Mouse (Mus musculus) limb, embryonic 12.5 days (tissue): ENCODE results near the gene Mllt6. TPM values are rescaled to one million over a fixed set of nuclear protein-coding genes. Genes with fewer than 3 reads are reported as not detected.
"Not testable (repeated sequence)": the region's sequence is repeated elsewhere in the genome, so short reads cannot be mapped to it uniquely, and the experiment has no call there.

Source experiments
- ATAC-seq: fragments of 200-750 bp; cut with Nextera tagmentation; 2 replicates; pipeline ENCODE4 v1.8.0; 2017; ENCODE audit warnings: low read depth, moderate TSS enrichment; ENCODE audit not compliant: insufficient number of reproducible peaks, insufficient read depth, low FRiP score, low TSS enrichment
- H3K27ac ChIP-seq: fragments of 300-500 bp; sonication (generic); 2 replicates; pipeline ENCODE4 v1.5.1; 2016; ENCODE audit warnings: mild to moderate bottlenecking, moderate library complexity
- H3K27me3 ChIP-seq: fragments of 300-500 bp; sonication (generic); 2 replicates; pipeline ENCODE4 v1.6.1; 2016; ENCODE audit warnings: mild to moderate bottlenecking, moderate library complexity
- H3K36me3 ChIP-seq: fragments of 300-500 bp; sonication (generic); 2 replicates; pipeline ENCODE4 v1.6.1; 2016; ENCODE audit warnings: mild to moderate bottlenecking, moderate library complexity
- H3K4me1 ChIP-seq: fragments of 300-500 bp; sonication (generic); replicated peaks from 2 replicates; pipeline ENCODE4 v1.6.1; 2016
- H3K4me2 ChIP-seq: fragments of 300-500 bp; sonication (generic); 2 replicates; pipeline ENCODE4 v1.6.1; 2016; ENCODE audit warnings: mild to moderate bottlenecking, moderate library complexity
- H3K4me3 ChIP-seq: fragments of 300-500 bp; sonication (generic); replicated peaks from 2 replicates; pipeline ENCODE4 v1.5.1; 2016; ENCODE audit warnings: mild to moderate bottlenecking
- H3K9ac ChIP-seq: fragments of 300-500 bp; sonication (generic); replicated peaks from 2 replicates; pipeline ENCODE4 v1.6.1; 2016; ENCODE audit warnings: mild to moderate bottlenecking, moderate library complexity
- H3K9me3 ChIP-seq: fragments of 300-500 bp; sonication (generic); 2 replicates; pipeline ENCODE4 v1.6.1; 2016; ENCODE audit warnings: mild to moderate bottlenecking, moderate library complexity
- WGBS: fragments of 180-500 bp; shearing (Covaris S2); methylation state at CpG from one replicate; pipeline ENCODE4 v1.1.7; 2016; 5-methylcytosine and 5-hydroxymethylcytosine counted together
- polyA plus RNA-seq: library from polyadenylated mRNA; unstranded; fragments of >200 nt; fragmentation: Nextera tagmentation; extraction: Ambion mirVana; gene quantifications from 2 replicates; pipeline ENCODE4 v1.2.1, GENCODE M21; 2016

The Mllt6 gene
- polyA plus RNA-seq, 1 experiment from 2014 or later = 2.9 TPM

DNA sequence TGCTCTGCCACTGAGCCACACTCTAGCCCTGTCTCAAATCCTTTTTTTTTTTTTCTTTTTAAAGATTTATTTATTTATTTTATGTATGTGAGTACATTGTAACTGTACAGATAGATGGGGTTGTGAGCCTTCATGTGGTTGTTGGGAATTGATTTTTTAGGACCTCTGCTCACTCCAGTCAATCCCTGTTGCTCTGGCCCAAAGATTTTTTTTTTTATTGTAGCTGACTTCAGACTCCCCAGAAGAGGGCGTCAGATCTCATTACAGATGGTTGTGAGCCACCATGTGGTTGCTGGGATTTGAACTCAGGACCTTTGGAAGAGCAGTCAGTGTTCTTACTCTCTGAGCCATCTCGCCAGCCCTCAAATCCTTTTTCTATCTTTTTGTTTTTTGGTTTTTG, 46.9 kb downstream of the Mllt6 start:
- H3K4me3 ChIP-seq, H3K9me3 ChIP-seq, H3K27ac ChIP-seq, H3K9ac ChIP-seq, H3K4me1 ChIP-seq, H3K27me3 ChIP-seq, H3K4me2 ChIP-seq, ATAC-seq: not testable (repeated sequence)
- H3K36me3 ChIP-seq = peaks cover 83% of the 10 kb centered on the region
- whole genome bisulfite sequencing = 74% methylated on average over 2 of the region's 2 CpGs

DNA sequence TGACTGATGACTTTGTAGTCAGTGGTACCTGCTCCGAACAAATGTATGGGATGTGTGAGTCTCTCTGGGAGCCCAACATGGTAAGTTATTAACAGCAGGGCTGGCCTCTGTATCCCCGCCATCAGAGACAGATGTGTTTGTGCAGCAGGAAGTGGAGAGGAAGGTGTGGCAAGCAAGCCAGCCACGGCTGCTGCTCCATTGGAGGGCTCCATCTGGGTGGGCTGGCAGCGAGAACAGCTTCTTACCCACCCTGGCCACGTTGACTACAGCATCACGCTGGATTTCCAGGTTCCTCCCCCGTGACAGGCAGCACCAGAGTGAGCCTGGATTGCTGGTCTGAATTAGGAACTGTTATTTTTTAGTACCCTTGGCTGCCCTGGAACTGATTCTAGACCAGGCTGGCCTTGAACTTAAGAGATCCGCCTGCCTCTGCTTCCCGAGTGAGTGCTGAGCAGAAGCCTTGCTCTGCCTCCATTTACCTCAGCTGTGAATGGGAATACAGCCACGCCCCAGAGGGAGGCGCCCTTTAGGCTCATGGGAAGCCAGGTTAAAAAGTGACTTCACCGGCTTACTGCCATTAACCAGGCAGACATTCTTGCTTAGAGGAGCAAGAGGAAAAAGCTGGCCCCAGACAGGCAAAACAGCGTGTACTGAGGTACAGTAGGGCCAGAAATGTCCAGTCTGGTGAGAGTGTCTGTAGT, 48.1 kb downstream of the Mllt6 start:
- whole genome bisulfite sequencing = 81% methylated on average over 13 of the region's 13 CpGs
- peaks cover 87% of the 10 kb centered on the region for H3K36me3 ChIP-seq
- peak; percentile 2; the same call in 1 of the 2 replicates for ATAC-seq
- H3K27ac ChIP-seq = no peak overlapping the region
- no peaks in the 10 kb centered on the region for H3K9me3 ChIP-seq
- H3K4me3 ChIP-seq = no peak overlapping the region
- H3K27me3 ChIP-seq = no peaks in the 10 kb centered on the region
- H3K9ac ChIP-seq = no peak overlapping the region
- no peaks in the 10 kb centered on the region for H3K4me1 ChIP-seq
- no peak overlapping the region for H3K4me2 ChIP-seq

DNA sequence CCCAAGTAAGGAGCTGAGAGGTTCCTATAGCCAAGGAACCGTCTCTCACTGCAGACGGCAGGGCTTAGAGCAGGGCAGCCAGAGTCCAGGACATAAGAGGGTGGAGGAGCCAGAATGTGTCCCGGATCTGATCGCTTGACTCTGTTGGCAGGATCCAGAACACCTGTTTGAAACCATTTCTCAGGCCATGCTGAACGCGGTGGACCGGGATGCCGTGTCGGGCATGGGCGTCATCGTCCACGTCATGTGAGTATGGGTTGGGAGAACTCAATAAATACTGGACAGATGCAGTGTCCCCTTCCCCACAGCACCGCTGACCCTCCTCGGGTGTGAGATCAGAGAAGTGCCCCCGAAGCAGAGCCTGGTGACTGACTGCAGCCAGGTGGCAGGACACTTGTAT, 49.1 kb downstream of the Mllt6 start:
- no peak overlapping the region for H3K9ac ChIP-seq
- no peak for ATAC-seq
- 89% methylated on average over 15 of the region's 15 CpGs for WGBS

DNA sequence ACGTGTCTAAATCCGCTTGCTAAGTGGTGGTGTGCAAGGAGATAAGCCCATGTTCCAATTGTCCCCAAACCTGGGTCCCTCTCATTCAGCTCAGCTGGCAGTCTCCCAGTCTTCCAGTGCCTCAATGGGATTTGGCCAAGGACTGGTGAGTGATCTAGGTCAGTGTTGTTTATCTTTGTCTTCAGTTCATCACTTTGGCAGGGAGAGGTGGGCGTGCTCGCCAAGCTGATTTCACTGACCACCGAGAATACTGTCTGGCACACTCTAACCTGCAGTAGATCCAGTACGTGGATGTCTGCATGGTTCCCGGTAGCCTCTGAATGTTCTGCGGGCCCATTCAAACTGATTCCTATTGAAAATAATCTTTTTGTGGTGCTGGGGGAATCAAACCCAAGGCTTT, 50.7 kb downstream of the Mllt6 start:
- 91% methylated on average over 8 of the region's 8 CpGs for WGBS
- no peaks in the 10 kb centered on the region for H3K9me3 ChIP-seq
- no peak overlapping the region for H3K27ac ChIP-seq
- H3K36me3 ChIP-seq = peaks cover 86% of the 10 kb centered on the region
- H3K9ac ChIP-seq = no peak overlapping the region
- no peak overlapping the region for H3K4me2 ChIP-seq
- no peak for ATAC-seq
- H3K27me3 ChIP-seq = no peaks in the 10 kb centered on the region
- no peak overlapping the region for H3K4me3 ChIP-seq
- H3K4me1 ChIP-seq = no peaks in the 10 kb centered on the region

More for the DNA sequence above, 49.1 kb downstream of the Mllt6 start:
- Histone ChIP-seq H3K4me2 (no peak overlapping the region), H3K4me3 (no peak overlapping the region), H3K4me1 (no peaks in the 10 kb centered on the region), H3K27ac (no peak overlapping the region), H3K27me3 (no peaks in the 10 kb centered on the region), H3K36me3 (peaks cover 86% of the 10 kb centered on the region), H3K9me3 (no peaks in the 10 kb centered on the region)

DNA sequence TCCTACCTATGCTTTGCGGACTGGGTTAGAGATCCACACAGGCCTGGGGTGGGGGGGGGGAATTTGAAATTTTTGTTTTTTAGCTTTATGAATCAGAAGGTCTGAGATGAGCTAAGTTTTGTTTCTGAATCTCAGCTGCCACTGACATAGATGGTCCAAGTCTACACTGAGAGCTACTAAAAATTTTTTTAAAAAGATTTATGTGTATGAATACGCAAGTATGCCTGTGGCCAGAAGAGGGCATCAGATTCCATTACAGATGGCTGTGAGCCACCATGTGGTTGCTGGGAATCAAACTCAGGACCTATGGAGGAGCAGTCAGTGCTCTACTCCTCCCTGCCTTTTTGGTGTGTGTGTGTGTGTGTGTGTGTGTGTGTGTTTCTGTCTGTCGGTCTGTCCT, 51.1 kb downstream of the Mllt6 start:
- Histone ChIP-seq H3K9me3 (no peaks in the 10 kb centered on the region), H3K27me3 (no peaks in the 10 kb centered on the region), H3K9ac (no peak overlapping the region), H3K27ac (no peak overlapping the region), H3K4me1 (no peaks in the 10 kb centered on the region), H3K4me2 (no peak overlapping the region), H3K4me3 (no peak overlapping the region), H3K36me3 (peaks cover 86% of the 10 kb centered on the region)
- ATAC-seq = no peak
- 98% methylated on average over 3 of the region's 3 CpGs for WGBS

DNA sequence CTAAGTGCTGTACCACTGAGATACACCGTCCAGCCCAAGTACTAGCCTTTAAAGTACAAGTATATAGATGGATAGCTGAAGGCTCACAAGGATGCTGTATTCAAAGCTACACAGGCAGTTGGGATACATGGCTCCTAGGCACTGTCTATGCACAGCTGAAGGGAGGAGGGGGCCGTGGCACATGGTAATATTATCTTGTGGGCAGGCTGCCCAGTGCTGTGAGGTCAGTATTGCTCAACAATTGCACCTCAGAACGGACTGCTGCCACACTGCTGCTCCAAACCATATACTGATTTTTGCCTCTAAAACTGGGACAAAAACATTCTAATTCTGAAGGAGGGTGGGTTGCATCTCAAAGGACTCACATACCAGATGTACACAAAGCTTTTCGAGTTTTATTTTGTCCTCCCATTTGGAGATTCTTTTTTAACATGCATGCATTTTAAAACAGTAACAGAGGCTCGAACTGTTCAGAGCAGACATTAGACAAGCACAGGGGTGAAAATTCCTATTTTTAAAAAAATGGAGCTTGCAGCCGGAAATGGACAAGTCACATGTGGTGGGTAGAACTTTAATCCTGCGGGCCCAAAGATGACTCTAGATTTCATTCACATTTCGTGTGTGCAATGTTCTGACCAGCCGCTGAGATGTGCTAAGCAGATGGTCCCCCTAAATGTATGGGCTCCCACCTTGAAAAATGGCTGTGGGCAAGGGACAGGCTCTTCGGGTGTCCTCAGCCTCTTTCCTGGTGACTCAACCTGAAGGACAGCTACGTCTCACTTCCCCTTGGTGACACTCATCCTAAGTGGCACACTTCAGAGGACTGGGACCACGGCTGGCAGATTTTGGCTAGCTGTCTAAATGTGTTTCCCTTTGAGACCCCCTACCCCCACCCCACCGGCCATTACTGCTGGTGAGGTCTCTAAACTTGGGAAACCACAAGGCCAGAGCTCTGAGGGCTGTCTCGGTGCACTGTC, 51.9 kb downstream of the Mllt6 start:
- Histone ChIP-seq H3K4me3 (no peak overlapping the region), H3K27me3 (no peaks in the 10 kb centered on the region), H3K4me2 (no peak overlapping the region), H3K9ac (no peak overlapping the region), H3K9me3 (no peaks in the 10 kb centered on the region), H3K36me3 (peaks cover 90% of the 10 kb centered on the region), H3K27ac (no peak overlapping the region), H3K4me1 (no peaks in the 10 kb centered on the region)
- 92% methylated on average over 14 of the region's 14 CpGs for WGBS
- ATAC-seq = no peak

DNA sequence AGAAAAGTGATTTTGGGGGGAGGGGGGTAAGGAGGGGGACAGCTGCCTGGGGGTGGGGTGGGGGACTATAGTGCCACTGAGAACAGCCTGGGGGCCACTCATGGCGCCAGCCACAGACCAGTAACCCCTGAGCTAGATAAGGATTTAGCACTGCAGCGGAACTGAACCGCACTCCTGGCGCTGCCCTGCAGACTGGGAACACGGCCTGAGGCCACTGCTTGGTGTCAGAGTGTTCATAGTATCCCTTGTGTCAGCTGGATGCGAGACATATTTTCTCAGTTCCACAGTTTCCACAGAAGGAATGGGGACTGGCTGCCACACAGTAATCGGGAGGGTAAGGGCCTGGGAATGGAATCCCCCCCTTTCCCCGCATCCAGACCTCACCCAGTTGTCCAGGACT, 52.8 kb downstream of the Mllt6 start:
- Histone ChIP-seq H3K4me1 (no peaks in the 10 kb centered on the region), H3K4me3 (no peak overlapping the region), H3K27ac (no peak overlapping the region), H3K9me3 (no peaks in the 10 kb centered on the region), H3K4me2 (no peak overlapping the region), H3K36me3 (peaks cover 96% of the 10 kb centered on the region), H3K9ac (no peak overlapping the region), H3K27me3 (no peaks in the 10 kb centered on the region)
- WGBS = 82% methylated on average over 8 of the region's 8 CpGs
- ATAC-seq = no peak

DNA sequence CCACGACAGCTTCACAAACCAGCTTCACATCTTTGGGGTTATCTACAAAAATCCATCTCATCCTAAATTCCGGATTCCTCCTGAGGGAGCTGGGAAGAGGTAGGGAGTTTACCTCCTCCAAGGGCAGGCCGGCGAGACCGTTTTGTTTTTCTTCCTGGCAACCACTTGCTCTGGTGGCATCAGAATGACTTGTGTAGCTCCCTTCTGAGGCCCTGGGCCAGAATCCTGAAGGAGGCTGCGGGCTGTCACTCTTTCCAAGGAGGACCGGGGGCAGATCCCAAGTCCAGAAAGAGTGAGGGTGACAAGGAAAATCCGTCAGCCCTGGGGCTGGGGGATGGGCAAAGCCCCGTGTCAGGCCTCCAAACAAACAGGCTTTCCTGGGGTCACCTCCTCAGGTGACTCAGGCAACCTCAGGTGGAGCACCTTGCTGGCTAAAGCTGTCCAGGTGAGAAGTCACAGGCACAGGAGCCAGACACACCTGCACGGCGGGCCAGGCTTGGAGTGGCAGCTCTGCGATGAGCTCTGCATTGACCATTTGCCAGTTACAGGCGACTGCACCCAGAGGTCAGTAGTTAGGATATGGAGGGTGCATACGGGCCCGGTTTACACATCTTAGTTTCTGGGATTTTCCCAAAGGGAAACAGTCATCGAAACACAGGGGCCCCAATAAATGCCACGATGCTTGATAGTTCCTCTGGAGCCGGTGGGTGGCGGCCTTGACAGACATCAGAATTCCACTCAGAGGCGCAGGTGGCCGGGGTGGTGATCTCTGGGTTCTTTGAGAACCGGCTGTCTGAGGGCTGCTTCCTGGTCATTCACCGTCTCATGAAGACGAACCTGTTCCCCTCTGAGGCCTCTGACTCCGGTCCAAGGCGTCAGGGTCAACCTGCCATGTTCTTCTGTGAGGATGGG, 54.4 kb downstream of the Mllt6 start:
- H3K36me3 ChIP-seq = peaks cover 96% of the 10 kb centered on the region
- no peak overlapping the region for H3K9ac ChIP-seq
- H3K4me3 ChIP-seq = no peak overlapping the region
- no peak for ATAC-seq
- peaks cover 7% of the 10 kb centered on the region; the same call in 1 of the 2 replicates for H3K9me3 ChIP-seq
- WGBS = 87% methylated on average over 26 of the region's 26 CpGs
- no peak overlapping the region for H3K4me2 ChIP-seq
- no peaks in the 10 kb centered on the region for H3K4me1 ChIP-seq
- no peak overlapping the region for H3K27ac ChIP-seq
- H3K27me3 ChIP-seq = no peaks in the 10 kb centered on the region

DNA sequence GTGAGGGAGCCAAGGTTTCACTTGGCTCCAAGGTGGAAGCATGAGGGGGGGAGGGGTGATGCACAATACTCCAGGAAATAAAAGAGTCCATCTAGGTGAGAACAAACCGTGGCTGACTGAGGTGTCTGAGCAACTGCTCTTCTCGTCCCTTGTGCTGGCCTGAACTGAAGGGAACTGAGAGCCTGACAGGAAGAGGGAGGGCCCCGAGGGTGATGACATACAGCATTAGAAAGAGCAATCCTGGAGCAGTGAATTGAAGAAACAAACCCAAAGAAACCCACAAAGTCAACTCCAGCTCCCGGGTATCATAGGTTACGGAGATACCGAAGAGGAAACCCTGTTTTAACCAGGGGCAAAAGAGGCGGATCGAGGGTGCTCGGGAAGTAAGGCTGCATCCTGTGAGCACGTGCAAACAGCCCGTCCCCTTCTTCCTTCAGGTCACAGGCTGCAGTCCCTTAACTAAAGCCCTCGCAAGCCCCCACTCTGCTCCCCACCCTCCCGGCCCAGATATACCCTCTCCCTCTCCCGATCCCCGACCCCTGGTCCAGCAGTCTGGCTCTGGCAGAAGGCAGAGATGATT, 55.2 kb downstream of the Mllt6 start:
- no peaks in the 10 kb centered on the region for H3K27me3 ChIP-seq
- H3K4me2 ChIP-seq = no peak overlapping the region
- no peaks in the 10 kb centered on the region for H3K4me1 ChIP-seq
- no peak overlapping the region for H3K9ac ChIP-seq
- WGBS = 86% methylated on average over 15 of the region's 15 CpGs
- H3K9me3 ChIP-seq = peaks cover 7% of the 10 kb centered on the region; the same call in 1 of the 2 replicates
- H3K36me3 ChIP-seq = peaks cover 94% of the 10 kb centered on the region
- no peak overlapping the region for H3K27ac ChIP-seq
- no peak for ATAC-seq
- H3K4me3 ChIP-seq = no peak overlapping the region

DNA sequence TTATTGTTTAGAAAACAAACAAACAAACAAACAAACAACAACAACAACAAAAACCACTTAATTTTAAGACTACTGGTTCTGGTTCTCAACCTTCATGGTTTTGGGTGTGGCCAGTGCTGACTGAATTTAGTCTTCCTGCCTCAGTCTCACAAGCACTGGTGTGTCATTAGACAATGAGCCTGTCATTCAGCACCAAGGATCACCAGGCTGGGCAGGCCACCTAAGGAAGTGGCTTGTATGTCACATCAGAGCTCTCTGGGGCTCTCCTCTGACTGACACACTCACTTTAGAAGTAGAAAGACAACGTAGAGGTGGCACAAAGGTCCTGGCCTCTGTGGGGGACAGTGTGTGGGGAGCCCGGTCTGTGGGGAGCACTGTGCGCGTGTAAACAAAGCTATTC, 55.8 kb downstream of the Mllt6 start:
- Histone ChIP-seq H3K4me1 (no peaks in the 10 kb centered on the region), H3K4me2 (no peak overlapping the region), H3K27me3 (no peaks in the 10 kb centered on the region), H3K27ac (no peak overlapping the region), H3K36me3 (peaks cover 94% of the 10 kb centered on the region), H3K9me3 (peaks cover 7% of the 10 kb centered on the region; the same call in 1 of the 2 replicates), H3K9ac (no peak overlapping the region), H3K4me3 (no peak overlapping the region)
- 94% methylated on average over 4 of the region's 4 CpGs for WGBS
- no peak for ATAC-seq
